Mouse (Mus musculus) ES-Bruce4 (cell line): ENCODE data around the gene Homer3.

Experiments
- CTCF ChIP-seq: IDR thresholded peaks from one replicate; pipeline ENCODE4 v1.8.1; 2011; ENCODE audit warnings: low read depth, low read length
- POLR2A ChIP-seq: IDR thresholded peaks from one replicate; pipeline ENCODE4 v1.8.1; 2011; ENCODE audit warnings: low read length; ENCODE audit not compliant: insufficient read depth

DNA sequence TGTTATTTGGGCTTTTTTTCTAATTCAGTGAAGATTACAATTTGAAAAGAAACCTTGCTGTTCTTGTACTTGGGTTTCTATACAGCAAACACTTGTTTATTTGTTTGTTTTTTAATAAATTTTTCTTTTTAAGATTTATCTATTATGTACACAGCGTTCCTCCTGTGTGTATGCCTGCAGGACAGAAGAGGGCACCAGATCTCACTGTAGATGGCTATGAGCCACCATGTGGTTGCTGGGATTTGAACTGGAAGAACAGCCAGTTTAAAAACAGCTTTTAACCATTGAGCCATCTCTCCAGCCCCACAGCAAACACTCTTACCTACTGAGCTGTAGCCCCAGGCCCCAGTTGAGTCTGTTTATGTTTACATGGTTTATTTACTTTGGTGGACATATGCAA, 28.0 kb upstream of the Homer3 start:
- no peak for TF ChIP-seq CTCF
- TF ChIP-seq POLR2A: no peak
